Mouse (Mus musculus) hindbrain, embryonic 15.5 days (tissue): ENCODE measurements around the gene Tpmt. TPM values are rescaled to one million over a fixed set of nuclear protein-coding genes. Genes with fewer than 3 reads are reported as not detected.
A peak's percentile ranks its signal among the peaks of the same experiment; 100 is the strongest.

Experiments
- ATAC-seq: fragments of 200-750 bp; cut with Nextera tagmentation; 2 replicates; pipeline ENCODE4 v1.8.0; 2017; ENCODE audit warnings: low read depth, moderate number of reproducible peaks, moderate TSS enrichment; ENCODE audit not compliant: low FRiP score
- H3K27ac ChIP-seq: fragments of 300-500 bp; sonication (generic); replicated peaks from 2 replicates; pipeline ENCODE4 v1.5.1; 2015; ENCODE audit warnings: mild to moderate bottlenecking, inconsistent platforms
- H3K27me3 ChIP-seq: fragments of 300-500 bp; sonication (generic); 2 replicates; pipeline ENCODE4 v1.6.1; 2015; ENCODE audit warnings: control low read depth, inconsistent platforms
- H3K36me3 ChIP-seq: fragments of 300-500 bp; sonication (generic); 2 replicates; pipeline ENCODE4 v1.6.1; 2015; ENCODE audit warnings: control low read depth, inconsistent platforms
- H3K4me1 ChIP-seq: fragments of 300-500 bp; sonication (generic); replicated peaks from 2 replicates; pipeline ENCODE4 v1.6.1; 2015; ENCODE audit warnings: control low read depth, inconsistent platforms
- H3K4me2 ChIP-seq: fragments of 300-500 bp; sonication (generic); 2 replicates; pipeline ENCODE4 v1.6.1; 2015; ENCODE audit warnings: moderate library complexity, mild to moderate bottlenecking, inconsistent platforms
- H3K4me3 ChIP-seq: fragments of 300-500 bp; sonication (generic); 2 replicates; pipeline ENCODE4 v1.5.1; 2015; ENCODE audit warnings: mild to moderate bottlenecking, inconsistent platforms
- H3K9ac ChIP-seq: fragments of 300-500 bp; sonication (generic); 2 replicates; pipeline ENCODE4 v1.6.1; 2015; ENCODE audit warnings: inconsistent platforms
- H3K9me3 ChIP-seq: fragments of 300-500 bp; sonication (generic); 2 replicates; pipeline ENCODE4 v1.6.1; 2016; ENCODE audit warnings: control low read depth, inconsistent platforms
- WGBS: fragments of 180-500 bp; shearing (Covaris S2); methylation state at CpG from one replicate; pipeline ENCODE4 v1.1.7; 2015; 5-methylcytosine and 5-hydroxymethylcytosine counted together
- polyA plus RNA-seq: library from polyadenylated mRNA; unstranded; fragments of >200 nt; fragmentation: Nextera tagmentation; extraction: Ambion mirVana; gene quantifications from 2 replicates; pipeline ENCODE4 v1.2.1, GENCODE M21; 2015

Tpmt gene
- 19.0 and 20.5 TPM in 2 replicates for polyA plus RNA-seq

DNA sequence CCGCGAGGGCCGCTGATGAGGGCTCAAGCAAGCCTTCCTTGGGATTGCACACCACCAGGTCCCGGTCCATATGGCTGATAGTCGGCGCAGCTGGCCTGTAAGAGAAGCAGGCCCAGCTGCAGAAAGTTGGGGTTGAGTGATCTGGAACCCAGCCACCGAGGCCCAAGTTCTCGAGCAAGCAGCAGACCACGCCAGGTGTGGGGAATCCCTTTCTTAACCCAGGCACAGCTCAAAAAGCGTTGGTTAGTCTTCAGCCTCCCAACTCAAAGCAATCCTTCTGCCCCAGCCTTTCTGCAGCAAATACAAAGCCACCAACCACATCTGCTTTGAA lies at the start of gene Tpmt:
Gene Tpmt, minus strand, starts transcription at position 121 of the 331 bp plus-strand sequence.
- peak within 1 kb of the TSS; percentile 95 for H3K4me3 ChIP-seq

DNA sequence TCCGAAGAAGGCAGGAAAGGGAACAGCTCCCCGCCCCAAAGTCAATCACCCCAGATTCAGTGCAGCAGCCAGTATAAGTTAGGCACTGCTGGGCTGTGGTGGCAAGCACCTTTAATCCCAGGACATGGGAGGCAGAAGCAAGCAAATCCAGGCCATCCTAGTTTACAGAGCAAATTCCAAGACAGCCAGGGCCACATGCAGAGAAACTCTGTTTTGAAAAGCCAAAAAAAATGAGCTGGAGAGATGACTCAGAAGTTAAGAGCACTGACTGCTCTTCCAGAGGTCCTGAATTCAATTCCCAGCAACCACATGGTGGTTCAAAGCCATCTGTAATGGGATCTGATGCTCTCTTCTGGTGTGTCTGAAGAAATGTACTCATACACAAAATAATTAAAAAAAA lies 49.3 kb upstream of the Tpmt start:
- H3K36me3 ChIP-seq = peaks cover 21% of the 10 kb centered on the region
- no peaks in the 10 kb centered on the region for H3K9me3 ChIP-seq
- no peak overlapping the region for H3K4me3 ChIP-seq
- 91% methylated on average over 2 of the region's 2 CpGs for WGBS
- no peaks in the 10 kb centered on the region for H3K4me1 ChIP-seq
- no peak overlapping the region for H3K9ac ChIP-seq
- no peak for ATAC-seq
- no peaks in the 10 kb centered on the region for H3K27me3 ChIP-seq
- no peak overlapping the region for H3K27ac ChIP-seq
- H3K4me2 ChIP-seq = no peak overlapping the region

More for the DNA sequence above, at the start of gene Tpmt:
- Histone ChIP-seq H3K4me2 (peak within 1 kb of the TSS; percentile 74), H3K36me3 (peaks cover 8% of the 10 kb centered on the region), H3K4me1 (peaks cover 18% of the 10 kb centered on the region), H3K27ac (peak within 1 kb of the TSS; percentile 84), H3K9ac (peak within 1 kb of the TSS; percentile 81), H3K27me3 (no peaks in the 10 kb centered on the region), H3K9me3 (no peaks in the 10 kb centered on the region)
- 13% methylated on average over 10 of the region's 10 CpGs for WGBS
- no peak for ATAC-seq

DNA sequence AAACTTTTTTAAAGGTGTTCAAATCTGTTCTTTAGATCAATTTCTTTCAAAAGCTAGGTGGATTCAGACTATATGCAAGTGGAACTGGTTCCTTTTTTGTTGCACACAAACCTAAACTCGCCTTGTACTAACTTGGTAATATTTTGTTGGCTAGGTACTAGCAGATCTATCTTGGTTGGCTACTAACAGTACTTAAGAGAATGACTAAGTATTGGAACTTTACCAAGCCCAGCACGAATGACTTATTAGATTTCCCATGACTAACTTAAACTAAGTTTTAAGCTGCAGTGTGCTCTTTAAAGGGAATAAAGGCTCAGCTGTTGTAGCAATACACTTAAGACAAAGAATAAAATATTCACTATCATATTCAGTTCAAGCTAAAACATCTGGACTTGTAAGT lies 44.7 kb upstream of the Tpmt start:
- Histone ChIP-seq H3K9me3 (no peaks in the 10 kb centered on the region), H3K4me3 (no peak overlapping the region), H3K27ac (no peak overlapping the region), H3K4me1 (no peaks in the 10 kb centered on the region), H3K4me2 (no peak overlapping the region), H3K9ac (no peak overlapping the region), H3K36me3 (peaks cover 30% of the 10 kb centered on the region), H3K27me3 (no peaks in the 10 kb centered on the region)
- WGBS = 87% methylated on average over 2 of the region's 2 CpGs
- no peak for ATAC-seq

DNA sequence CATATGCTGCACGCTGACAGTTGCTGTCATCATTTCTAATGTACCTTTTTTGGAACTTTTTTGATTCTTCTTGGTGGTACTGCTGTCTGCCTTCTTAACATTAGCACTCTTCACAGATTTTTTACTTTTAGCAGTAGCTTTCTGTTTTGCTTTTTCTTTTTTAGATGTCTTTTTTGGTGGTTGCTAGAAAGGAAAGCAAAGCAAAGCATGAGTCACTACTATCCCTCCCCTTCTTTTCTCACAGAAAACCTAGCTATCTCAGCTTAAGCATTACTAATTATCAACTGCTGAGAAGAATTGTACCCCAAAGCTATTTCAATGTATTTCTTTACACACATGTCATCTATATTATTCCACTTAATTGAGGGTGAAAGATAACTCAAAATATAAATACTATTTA lies 43.9 kb upstream of the Tpmt start:
- no peak overlapping the region for H3K4me3 ChIP-seq
- no peak overlapping the region for H3K4me2 ChIP-seq
- peaks cover 33% of the 10 kb centered on the region for H3K36me3 ChIP-seq
- no peak overlapping the region for H3K9ac ChIP-seq
- no peak for ATAC-seq
- H3K27ac ChIP-seq = no peak overlapping the region
- H3K4me1 ChIP-seq = no peaks in the 10 kb centered on the region
- no peaks in the 10 kb centered on the region for H3K9me3 ChIP-seq
- 93% methylated on average over 1 of the region's 1 CpGs for WGBS
- no peaks in the 10 kb centered on the region for H3K27me3 ChIP-seq

DNA sequence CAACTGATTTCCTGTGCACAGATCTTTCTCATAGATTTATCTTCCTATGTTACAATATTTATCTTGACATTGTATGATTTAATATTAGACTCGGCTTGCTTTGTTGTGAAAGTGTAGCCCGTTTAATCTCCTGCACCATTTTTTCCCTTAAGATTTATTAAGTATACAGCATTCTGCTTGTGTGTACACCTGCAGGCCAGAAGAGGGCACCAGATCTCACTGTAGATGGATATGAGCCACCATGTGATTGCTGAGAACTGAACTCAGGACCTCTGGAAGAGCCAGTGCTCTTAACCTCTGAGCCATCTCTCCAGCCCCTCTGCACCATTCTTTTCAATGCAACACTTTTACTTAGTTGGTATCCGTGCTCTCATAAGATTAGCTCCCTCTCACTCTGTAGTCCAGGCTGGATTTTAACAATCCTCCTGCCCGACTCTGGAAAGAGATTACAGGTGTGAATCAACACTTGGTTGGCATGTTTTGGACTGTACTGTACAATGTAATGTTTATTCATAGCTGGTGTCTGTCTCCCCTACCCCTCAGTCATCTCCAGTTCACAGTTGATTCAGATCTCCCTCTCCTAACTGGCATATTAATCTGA lies 36.5 kb upstream of the Tpmt start:
- Histone ChIP-seq H3K4me1 (no peaks in the 10 kb centered on the region), H3K27me3 (no peaks in the 10 kb centered on the region), H3K9me3 (no peaks in the 10 kb centered on the region), H3K9ac (no peak overlapping the region), H3K4me2 (no peak overlapping the region), H3K4me3 (no peak overlapping the region), H3K27ac (no peak overlapping the region), H3K36me3 (peaks cover 63% of the 10 kb centered on the region)
- 90% methylated on average over 4 of the region's 4 CpGs for WGBS
- ATAC-seq = no peak

DNA sequence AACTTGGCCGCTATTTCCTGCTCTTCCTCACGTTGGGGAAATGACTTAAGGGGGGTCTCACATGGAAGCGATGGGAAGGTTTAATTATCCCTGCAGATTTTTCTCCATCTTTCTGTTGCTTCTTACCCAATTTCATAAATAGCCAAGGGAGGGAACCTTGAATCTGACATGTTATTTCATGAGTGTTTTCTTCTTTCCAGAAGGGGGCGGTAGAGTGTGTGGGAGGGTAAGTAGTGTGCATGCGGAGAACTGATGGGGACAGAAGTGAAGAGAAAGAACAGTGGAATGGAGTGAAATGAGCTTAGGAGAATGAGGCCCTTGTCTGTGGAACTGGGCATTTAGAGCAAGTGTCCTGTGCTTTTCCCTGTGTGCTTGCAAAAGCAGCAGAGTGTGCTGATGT lies 34.3 kb upstream of the Tpmt start:
- Histone ChIP-seq H3K4me3 (no peak overlapping the region), H3K27ac (no peak overlapping the region), H3K27me3 (no peaks in the 10 kb centered on the region), H3K9ac (no peak overlapping the region), H3K9me3 (no peaks in the 10 kb centered on the region), H3K4me1 (no peaks in the 10 kb centered on the region), H3K4me2 (no peak overlapping the region), H3K36me3 (peaks cover 72% of the 10 kb centered on the region)
- WGBS = 74% methylated on average over 5 of the region's 5 CpGs
- no peak for ATAC-seq

DNA sequence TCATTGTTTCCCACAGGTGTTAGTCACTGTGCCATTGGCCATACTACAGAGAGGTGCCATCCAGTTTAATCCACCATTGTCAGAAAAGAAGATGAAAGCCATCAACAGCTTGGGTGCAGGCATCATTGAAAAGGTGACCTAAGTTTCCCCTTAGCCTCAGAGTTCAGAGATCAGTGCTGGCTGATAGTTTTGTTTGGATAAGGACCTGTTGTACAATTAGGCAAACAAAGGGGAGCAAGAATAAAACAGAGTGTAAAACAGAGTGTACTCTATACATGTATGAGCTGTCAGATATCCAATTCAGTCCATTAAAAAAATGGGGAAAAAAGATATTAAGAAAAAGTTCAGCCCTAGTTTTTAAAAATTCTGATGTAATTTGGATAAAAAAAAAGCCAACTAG lies 32.8 kb upstream of the Tpmt start:
- Histone ChIP-seq H3K4me2 (no peak overlapping the region), H3K27me3 (no peaks in the 10 kb centered on the region), H3K36me3 (peaks cover 69% of the 10 kb centered on the region), H3K9me3 (no peaks in the 10 kb centered on the region), H3K27ac (no peak overlapping the region), H3K4me1 (no peaks in the 10 kb centered on the region), H3K9ac (no peak overlapping the region), H3K4me3 (no peak overlapping the region)
- ATAC-seq = no peak

DNA sequence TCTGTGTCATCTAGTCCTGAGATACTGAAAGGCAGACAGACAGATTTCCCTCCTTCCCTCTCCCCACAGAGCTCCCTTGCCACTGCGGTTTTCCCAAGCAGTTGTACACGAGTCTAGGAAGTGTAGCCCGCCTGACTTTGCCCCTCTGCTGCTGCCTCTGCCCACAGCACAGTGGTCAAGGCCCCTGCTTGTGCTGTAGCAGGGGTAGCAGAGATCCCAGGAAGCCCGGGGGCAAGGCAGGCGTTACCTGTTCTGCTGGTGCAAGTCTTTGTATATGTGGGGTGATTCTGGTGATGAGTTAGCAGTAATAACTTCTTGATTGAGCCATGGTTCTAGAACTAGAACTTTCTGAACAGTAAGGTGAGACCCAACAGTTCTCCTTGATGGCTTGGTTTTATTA lies 31.6 kb upstream of the Tpmt start:
- H3K4me2 ChIP-seq = no peak overlapping the region
- no peak for ATAC-seq
- 89% methylated on average over 5 of the region's 5 CpGs for WGBS
- H3K27ac ChIP-seq = no peak overlapping the region
- no peak overlapping the region for H3K9ac ChIP-seq
- no peaks in the 10 kb centered on the region for H3K9me3 ChIP-seq
- peaks cover 69% of the 10 kb centered on the region for H3K36me3 ChIP-seq
- H3K4me3 ChIP-seq = no peak overlapping the region
- no peaks in the 10 kb centered on the region for H3K27me3 ChIP-seq
- H3K4me1 ChIP-seq = no peaks in the 10 kb centered on the region

DNA sequence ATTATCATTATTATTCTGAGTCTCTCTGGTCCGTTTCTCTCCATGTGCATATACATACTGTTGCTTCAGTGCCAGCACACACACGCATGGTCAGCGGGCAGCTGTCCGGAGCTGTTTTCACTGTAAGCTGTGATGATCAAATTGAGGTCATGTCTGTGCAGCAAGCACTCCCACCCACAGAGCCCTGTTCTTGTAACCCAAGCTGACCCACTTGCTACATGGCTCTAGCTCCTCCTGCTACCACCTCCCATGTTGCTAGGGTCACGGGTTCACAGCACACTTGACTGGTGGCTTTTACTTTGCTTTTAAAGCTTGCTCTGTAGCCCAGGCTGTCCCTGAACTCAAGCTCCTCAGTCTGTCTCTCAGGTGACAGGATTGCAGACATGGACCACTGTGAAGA lies 27.9 kb upstream of the Tpmt start:
- WGBS = 96% methylated on average over 5 of the region's 5 CpGs
- Histone ChIP-seq H3K4me1 (no peaks in the 10 kb centered on the region), H3K9me3 (no peaks in the 10 kb centered on the region), H3K27ac (no peak overlapping the region), H3K4me2 (no peak overlapping the region), H3K9ac (no peak overlapping the region), H3K36me3 (peaks cover 56% of the 10 kb centered on the region), H3K27me3 (no peaks in the 10 kb centered on the region), H3K4me3 (no peak overlapping the region)
- ATAC-seq = no peak

DNA sequence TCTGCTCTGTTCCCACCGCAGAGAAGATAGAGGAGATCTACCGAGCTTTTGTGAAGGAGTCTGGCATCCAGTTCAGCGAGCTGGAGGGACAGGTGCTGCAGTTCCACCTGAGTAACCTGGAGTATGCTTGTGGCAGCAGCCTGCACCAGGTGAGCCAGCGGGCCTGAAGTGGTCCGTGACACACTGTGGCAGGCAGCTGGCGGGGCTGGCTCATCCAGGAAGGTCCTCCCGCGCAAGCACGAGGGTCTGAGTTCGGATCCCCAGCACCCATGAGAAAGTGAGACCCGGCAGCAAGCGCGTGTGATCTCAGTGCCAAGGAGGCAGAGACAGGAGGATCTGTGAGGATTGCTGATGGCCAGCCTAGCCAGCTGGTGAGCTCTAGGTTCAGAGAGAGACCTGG lies 27.3 kb upstream of the Tpmt start:
- H3K4me1 ChIP-seq = no peaks in the 10 kb centered on the region

DNA sequence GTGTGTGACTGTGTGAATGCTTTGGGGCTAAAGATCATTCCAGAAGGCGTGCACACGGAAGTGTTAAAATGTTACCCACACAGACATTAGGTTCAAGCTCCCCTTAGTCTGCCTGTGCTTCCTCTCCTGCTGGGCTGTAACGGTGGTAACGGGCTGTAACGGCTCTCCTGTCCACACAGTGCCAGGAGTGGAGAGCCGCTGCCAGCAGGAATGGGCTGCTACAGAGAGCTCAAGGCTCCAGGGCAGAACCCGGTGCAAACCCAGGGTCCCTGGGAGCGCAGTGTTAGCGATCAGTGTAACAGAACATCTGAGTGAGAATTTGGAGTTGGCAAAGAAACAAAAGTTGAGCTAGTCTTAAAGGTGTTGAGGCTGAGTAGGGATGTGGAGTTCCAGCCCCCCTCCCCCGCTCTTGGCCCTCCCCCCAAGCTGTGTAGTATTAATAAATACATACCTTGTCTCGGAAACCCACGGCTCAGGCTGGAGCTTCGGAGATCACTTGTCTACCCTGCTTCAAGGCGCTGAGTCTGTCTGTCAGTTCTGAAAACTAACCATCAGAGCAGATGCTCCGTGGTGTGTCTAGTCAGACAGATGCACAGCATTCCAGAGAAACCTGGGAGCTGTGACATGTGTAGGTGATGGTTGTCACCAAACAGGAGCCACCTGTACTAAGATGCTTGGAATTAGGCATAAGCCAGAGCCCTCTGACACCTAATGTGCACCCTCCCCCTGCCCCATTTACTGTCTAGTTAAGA lies 26.0 kb upstream of the Tpmt start:
- no peak overlapping the region for H3K4me3 ChIP-seq
- H3K4me2 ChIP-seq = no peak overlapping the region
- H3K27ac ChIP-seq = no peak overlapping the region
- no peaks in the 10 kb centered on the region for H3K4me1 ChIP-seq
- H3K9ac ChIP-seq = no peak overlapping the region
- 83% methylated on average over 15 of the region's 15 CpGs for WGBS
- H3K36me3 ChIP-seq = peaks cover 66% of the 10 kb centered on the region
- no peaks in the 10 kb centered on the region for H3K27me3 ChIP-seq
- ATAC-seq = no peak
- H3K9me3 ChIP-seq = no peaks in the 10 kb centered on the region

More for the DNA sequence above, 27.3 kb upstream of the Tpmt start:
- no peak overlapping the region for H3K4me3 ChIP-seq
- H3K4me2 ChIP-seq = no peak overlapping the region
- H3K9ac ChIP-seq = no peak overlapping the region
- ATAC-seq = no peak
- H3K9me3 ChIP-seq = no peaks in the 10 kb centered on the region
- peaks cover 62% of the 10 kb centered on the region for H3K36me3 ChIP-seq
- 92% methylated on average over 13 of the region's 13 CpGs for WGBS
- H3K27me3 ChIP-seq = no peaks in the 10 kb centered on the region
- H3K27ac ChIP-seq = no peak overlapping the region

DNA sequence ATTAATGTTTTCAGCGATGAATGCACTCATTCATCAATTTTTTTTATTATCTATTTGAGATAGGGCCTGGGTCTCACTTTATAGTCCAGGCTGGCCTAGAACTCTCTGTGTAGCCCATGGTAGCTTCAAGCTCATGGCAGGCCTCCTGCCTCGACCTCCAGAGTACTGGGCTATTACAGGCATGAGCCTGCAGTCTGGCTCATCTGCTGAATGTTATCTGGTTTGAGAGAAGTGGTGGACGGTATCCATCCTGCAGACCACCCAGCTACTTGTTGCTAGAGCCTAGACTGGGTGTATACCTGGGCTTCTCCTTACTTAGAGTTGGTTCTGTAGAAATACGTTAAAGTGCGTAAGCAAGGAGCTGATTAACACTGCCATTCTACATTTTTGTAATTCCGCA lies 22.5 kb upstream of the Tpmt start:
- ATAC-seq = no peak
- H3K36me3 ChIP-seq = peaks cover 56% of the 10 kb centered on the region
- 96% methylated on average over 6 of the region's 6 CpGs for WGBS

DNA sequence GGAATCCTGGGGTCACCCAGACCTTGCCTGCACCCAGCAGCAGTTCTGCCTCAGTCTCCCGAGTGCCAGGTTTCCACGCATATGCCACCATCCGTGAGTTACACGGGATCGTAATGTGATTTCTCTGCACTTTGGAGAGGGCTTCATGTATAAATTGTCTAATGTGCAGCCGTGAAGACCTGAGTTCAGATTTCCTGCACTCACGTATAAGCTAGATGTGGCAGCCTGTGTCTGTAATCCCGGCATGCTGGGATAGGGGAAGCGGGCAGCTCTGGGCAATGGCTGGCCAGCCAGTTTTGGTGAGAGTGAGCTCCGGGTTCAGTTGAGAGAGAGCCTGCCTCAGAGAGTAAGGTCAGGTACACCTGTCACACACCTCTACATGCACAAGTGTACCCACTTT lies 22.0 kb upstream of the Tpmt start:
- Histone ChIP-seq H3K36me3 (peaks cover 57% of the 10 kb centered on the region), H3K27ac (no peak overlapping the region), H3K4me3 (no peak overlapping the region), H3K4me2 (no peak overlapping the region), H3K9ac (no peak overlapping the region), H3K27me3 (no peaks in the 10 kb centered on the region), H3K9me3 (no peaks in the 10 kb centered on the region), H3K4me1 (no peaks in the 10 kb centered on the region)
- 95% methylated on average over 10 of the region's 10 CpGs for WGBS
- ATAC-seq = no peak

More for the DNA sequence above, 22.5 kb upstream of the Tpmt start:
- Histone ChIP-seq H3K4me2 (no peak overlapping the region), H3K27me3 (no peaks in the 10 kb centered on the region), H3K27ac (no peak overlapping the region), H3K4me1 (no peaks in the 10 kb centered on the region), H3K4me3 (no peak overlapping the region), H3K9ac (no peak overlapping the region), H3K9me3 (no peaks in the 10 kb centered on the region)
